In genomic region chr13:49320514-49320913, GRCm38 (mm10) we compare ENCODE assay signal across 9 mouse cellular contexts. TPM values are rescaled to one million over a fixed set of nuclear protein-coding genes. Genes with fewer than 3 reads are reported as not detected.
DNase-seq lines count a peak whose midpoint lies in the region; ATAC-seq and TF ChIP-seq lines count a peak whose summit lies in the region.
"Had no signal": no experiment of that assay in that cellular context is flagged by ENCODE, and none has a peak within 500 bp of the region (broad histone marks: within the 10 kb centered on the region; RNA-seq: fewer than 3 reads in every experiment).

No protein-coding gene starts in this region.

- no peak for TF ChIP-seq CTCF in forebrain, postnatal 0 days (IDR thresholded peaks at IDR 0.05; ENCODE audit: low read depth)
- no peak for TF ChIP-seq CTCF in liver, postnatal 0 days (IDR thresholded peaks at IDR 0.05; ENCODE audit: low read depth)

- no peak overlapping the region for H3K4me2 ChIP-seq in neural tube, embryonic 11.5 days (ENCODE audit: low read depth)
- H3K4me2 ChIP-seq in forebrain, postnatal 0 days (ENCODE audit: low read depth): peak overlapping the region; percentile 64
- peak overlapping the region; percentile 66 for H3K4me2 ChIP-seq in limb, embryonic 13.5 days (replicated peaks)
- H3K4me2 ChIP-seq in liver, postnatal 0 days (ENCODE audit: low read depth, low read length): no peak overlapping the region
- H3K4me2 ChIP-seq: liver, embryonic 13.5 days had no signal

- H3K27ac ChIP-seq in neural tube, embryonic 11.5 days (ENCODE audit: low read depth, low read length): no peak overlapping the region
- H3K27ac ChIP-seq in forebrain, postnatal 0 days (ENCODE audit: low read depth, low read length): peak overlapping the region; percentile 41
- no peak overlapping the region for H3K27ac ChIP-seq in limb, embryonic 13.5 days
- no peak overlapping the region for H3K27ac ChIP-seq in liver, postnatal 0 days (ENCODE audit: low read depth)
- H3K27ac ChIP-seq: liver, embryonic 13.5 days had no signal

- TF ChIP-seq EP300 in liver, postnatal 0 days (IDR thresholded peaks at IDR 0.05; ENCODE audit: low read depth): no peak

- no peaks in the 10 kb centered on the region for H3K36me3 ChIP-seq in neural tube, embryonic 11.5 days (ENCODE audit: control insufficient read depth, insufficient read depth, low read length)
- H3K36me3 ChIP-seq in forebrain, postnatal 0 days (ENCODE audit: insufficient read depth): no peaks in the 10 kb centered on the region; the same call in 1 of the 2 replicates
- no peaks in the 10 kb centered on the region for H3K36me3 ChIP-seq in limb, embryonic 13.5 days
- no peaks in the 10 kb centered on the region for H3K36me3 ChIP-seq in liver, postnatal 0 days (replicated peaks; ENCODE audit: insufficient read depth, low read length)
- H3K36me3 ChIP-seq: liver, embryonic 13.5 days had no signal

- 78% methylated on average over 1 of the region's 1 CpGs for WGBS in neural tube, embryonic 11.5 days
- WGBS in forebrain, postnatal 0 days: 45% methylated on average over 1 of the region's 1 CpGs
- WGBS in limb, embryonic 13.5 days: 73% methylated on average over 1 of the region's 1 CpGs
- 72% methylated on average over 1 of the region's 1 CpGs for WGBS in liver, postnatal 0 days (ENCODE audit: insufficient replicate concordance)

- peaks cover 9% of the 10 kb centered on the region; the same call in 1 of the 2 replicates for H3K4me1 ChIP-seq in neural tube, embryonic 11.5 days (ENCODE audit: control insufficient read depth, insufficient read depth, low read length)
- H3K4me1 ChIP-seq in forebrain, postnatal 0 days (ENCODE audit: insufficient read depth): peaks cover 21% of the 10 kb centered on the region
- peaks cover 27% of the 10 kb centered on the region for H3K4me1 ChIP-seq in limb, embryonic 13.5 days
- 0 out of 2 replicates have a peak, but pooled peaks cover 4% of the 10 kb centered on the region for H3K4me1 ChIP-seq in liver, postnatal 0 days (ENCODE audit: insufficient read depth)
- H3K4me1 ChIP-seq: liver, embryonic 13.5 days had no signal

- ATAC-seq in neural tube, embryonic 11.5 days (ENCODE audit: insufficient read depth, low FRiP score, low TSS enrichment): peak; percentile 24
- peak; percentile 25 for ATAC-seq in forebrain, postnatal 0 days
- peak; percentile 42; the same call in 1 of the 2 replicates for ATAC-seq in limb, embryonic 13.5 days (ENCODE audit: low FRiP score, low read depth)
- ATAC-seq in liver, postnatal 0 days: no peak

- no peak overlapping the region for H3K9ac ChIP-seq in neural tube, embryonic 11.5 days (ENCODE audit: low read length)
- H3K9ac ChIP-seq in forebrain, postnatal 0 days: peak overlapping the region; percentile 59
- peak overlapping the region; percentile 59; the same call in 1 of the 2 replicates for H3K9ac ChIP-seq in limb, embryonic 13.5 days
- H3K9ac ChIP-seq in liver, postnatal 0 days (replicated peaks): no peak overlapping the region
- H3K9ac ChIP-seq: liver, embryonic 13.5 days had no signal

- no peaks in the 10 kb centered on the region for H3K9me3 ChIP-seq in neural tube, embryonic 11.5 days (ENCODE audit: control insufficient read depth, low read length)
- no peaks in the 10 kb centered on the region for H3K9me3 ChIP-seq in forebrain, postnatal 0 days (ENCODE audit: low read length)
- H3K9me3 ChIP-seq in limb, embryonic 13.5 days: no peaks in the 10 kb centered on the region
- H3K9me3 ChIP-seq in liver, postnatal 0 days (ENCODE audit: low read length): no peaks in the 10 kb centered on the region
- H3K9me3 ChIP-seq: liver, embryonic 13.5 days had no signal

- H3K4me3 ChIP-seq in neural tube, embryonic 11.5 days (ENCODE audit: low read depth, low read length): no peak overlapping the region
- H3K4me3 ChIP-seq in forebrain, postnatal 0 days (ENCODE audit: low read depth, low read length): peak overlapping the region; percentile 44
- peak overlapping the region; percentile 35 for H3K4me3 ChIP-seq in limb, embryonic 13.5 days
- no peak overlapping the region for H3K4me3 ChIP-seq in liver, postnatal 0 days (ENCODE audit: low read depth, low read length)
- H3K4me3 ChIP-seq: liver, embryonic 13.5 days had no signal

- 0 out of 2 replicates have a peak, but pooled peaks cover 4% of the 10 kb centered on the region for H3K27me3 ChIP-seq in neural tube, embryonic 11.5 days (ENCODE audit: control insufficient read depth, insufficient read depth, low read length)
- H3K27me3 ChIP-seq in forebrain, postnatal 0 days (ENCODE audit: insufficient read depth, low read length): no peaks in the 10 kb centered on the region
- no peaks in the 10 kb centered on the region for H3K27me3 ChIP-seq in limb, embryonic 13.5 days
- H3K27me3 ChIP-seq in liver, postnatal 0 days (ENCODE audit: insufficient read depth, low read length): no peaks in the 10 kb centered on the region
- H3K27me3 ChIP-seq: liver, embryonic 13.5 days had no signal

- intact Hi-C loops in gastrocnemius, postnatal 36 days (cut with DNase I): loop anchor here (10.0 kb wide), 1 partner anchor 324 kb away; no protein-coding TSS in a partner anchor

- no peak for DNase-seq in neural tube, embryonic 11.5 days (ENCODE audit: low spot score)
- no peak for DNase-seq in neural tube, embryonic 10.5 days (ENCODE audit: extremely low spot score, low spot score)
- no peak for DNase-seq in forebrain, postnatal 0 days
- DNase-seq in gastrocnemius, postnatal 36 days: no peak
- DNase-seq in liver, postnatal 0 days: no peak
- no peak for DNase-seq in kidney, adult 8-10 months
- DNase-seq: liver, embryonic 13.5 days; spleen, adult 18-20 months had no signal

RNA-seq across cellular contexts. Expression of gene Fgd3, which starts 0.4 kb away (rescaled TPM):
- 1.1 and 1.2 TPM in 2 replicates for polyA plus RNA-seq in neural tube, embryonic 11.5 days (2014; fragmentation: Nextera tagmentation; extraction: Ambion mirVana)
- total RNA-seq in forebrain, postnatal 0 days (2014; rRNA removed): 14.0 and 17.2 TPM in 2 replicates
- polyA plus RNA-seq in forebrain, postnatal 0 days (2015; fragmentation: Nextera tagmentation; extraction: Ambion mirVana): 2.0 and 2.8 TPM in 2 replicates
- 0.38 and 0.77 TPM in 2 replicates for polyA plus RNA-seq in limb, embryonic 13.5 days (2015; fragmentation: Nextera tagmentation; extraction: Ambion mirVana)
- under 1 TPM; 0.87 to 0.99 TPM for total RNA-seq in gastrocnemius, postnatal 36 days (2021)
- polyA plus RNA-seq in liver, postnatal 0 days (2015; fragmentation: Nextera tagmentation; extraction: Ambion mirVana): 0.57 and 0.62 TPM in 2 replicates

RNA-seq across cellular contexts. Expression of gene Bicd2, which starts 20.9 kb away (rescaled TPM):
- polyA plus RNA-seq in neural tube, embryonic 11.5 days (2014; fragmentation: Nextera tagmentation; extraction: Ambion mirVana): 37.1 and 37.4 TPM in 2 replicates
- 40.9 and 50.9 TPM in 2 replicates for total RNA-seq in forebrain, postnatal 0 days (2014; rRNA removed)
- polyA plus RNA-seq in forebrain, postnatal 0 days (2015; fragmentation: Nextera tagmentation; extraction: Ambion mirVana): 20.8 and 23.7 TPM in 2 replicates
- polyA plus RNA-seq in limb, embryonic 13.5 days (2015; fragmentation: Nextera tagmentation; extraction: Ambion mirVana): 34.2 and 36.6 TPM in 2 replicates
- total RNA-seq in gastrocnemius, postnatal 36 days (2021): 10 to 100 TPM; 23.3 to 24.5 TPM
- polyA plus RNA-seq in liver, postnatal 0 days (2015; fragmentation: Nextera tagmentation; extraction: Ambion mirVana): 4.9 and 5.8 TPM in 2 replicates

Comparison
In these comparisons a context has a peak if more than half of its experiments do, and no peak if none do; other contexts are left out.
1. H3K4me2 ChIP-seq: peak in forebrain, postnatal 0 days (single experiment) and limb, embryonic 13.5 days (single experiment); none in neural tube, embryonic 11.5 days (single experiment) and liver, postnatal 0 days (single experiment).
2. H3K4me3 ChIP-seq: peak in forebrain, postnatal 0 days (single experiment) and limb, embryonic 13.5 days (single experiment); none in neural tube, embryonic 11.5 days (single experiment) and liver, postnatal 0 days (single experiment).
3. H3K9ac ChIP-seq: peak in forebrain, postnatal 0 days (single experiment) and limb, embryonic 13.5 days (single experiment); none in neural tube, embryonic 11.5 days (single experiment) and liver, postnatal 0 days (single experiment).